Mouse (Mus musculus) limb, embryonic 13.5 days (tissue): Measurements from ENCODE around the gene Cfap157. TPM values are rescaled to one million over a fixed set of nuclear protein-coding genes. Genes with fewer than 3 reads are reported as not detected.
A peak's percentile ranks its signal among the peaks of the same experiment; 100 is the strongest.

Experiments
- ATAC-seq: fragments of 200-750 bp; cut with Nextera tagmentation; 2 replicates; pipeline ENCODE4 v1.8.0; 2017; ENCODE audit warnings: low read depth, moderate number of reproducible peaks, moderate TSS enrichment; ENCODE audit not compliant: low FRiP score
- H3K27ac ChIP-seq: fragments of 300-500 bp; sonication (generic); 2 replicates; pipeline ENCODE4 v1.5.1; 2015; ENCODE audit warnings: inconsistent platforms, mild to moderate bottlenecking, moderate library complexity
- H3K27me3 ChIP-seq: fragments of 300-500 bp; sonication (generic); 2 replicates; pipeline ENCODE4 v1.6.1; 2015; ENCODE audit warnings: mild to moderate bottlenecking, inconsistent platforms
- H3K36me3 ChIP-seq: fragments of 300-500 bp; sonication (generic); 2 replicates; pipeline ENCODE4 v1.6.1; 2015; ENCODE audit warnings: inconsistent platforms, mild to moderate bottlenecking, moderate library complexity
- H3K4me1 ChIP-seq: fragments of 300-500 bp; sonication (generic); 2 replicates; pipeline ENCODE4 v1.6.1; 2015; ENCODE audit warnings: inconsistent platforms
- H3K4me2 ChIP-seq: fragments of 300-500 bp; sonication (generic); replicated peaks from 2 replicates; pipeline ENCODE4 v1.6.1; 2015; ENCODE audit warnings: inconsistent platforms, mild to moderate bottlenecking, moderate library complexity
- H3K4me3 ChIP-seq: fragments of 300-500 bp; sonication (generic); 2 replicates; pipeline ENCODE4 v1.5.1; 2015; ENCODE audit warnings: moderate library complexity, mild to moderate bottlenecking, inconsistent platforms
- H3K9ac ChIP-seq: fragments of 300-500 bp; sonication (generic); 2 replicates; pipeline ENCODE4 v1.6.1; 2015; ENCODE audit warnings: mild to moderate bottlenecking, inconsistent platforms
- H3K9me3 ChIP-seq: fragments of 300-500 bp; sonication (generic); 2 replicates; pipeline ENCODE4 v1.6.1; 2016; ENCODE audit warnings: inconsistent platforms
- WGBS: fragments of 180-500 bp; shearing (Covaris S2); methylation state at CpG from one replicate; pipeline ENCODE4 v1.1.7; 2015; 5-methylcytosine and 5-hydroxymethylcytosine counted together
- polyA plus RNA-seq: library from polyadenylated mRNA; unstranded; fragments of >200 nt; fragmentation: Nextera tagmentation; extraction: Ambion mirVana; gene quantifications from 2 replicates; pipeline ENCODE4 v1.2.1, GENCODE M21; 2015

Gene Cfap157
- polyA plus RNA-seq, 1 experiment from 2014 or later = 1.3 TPM

DNA sequence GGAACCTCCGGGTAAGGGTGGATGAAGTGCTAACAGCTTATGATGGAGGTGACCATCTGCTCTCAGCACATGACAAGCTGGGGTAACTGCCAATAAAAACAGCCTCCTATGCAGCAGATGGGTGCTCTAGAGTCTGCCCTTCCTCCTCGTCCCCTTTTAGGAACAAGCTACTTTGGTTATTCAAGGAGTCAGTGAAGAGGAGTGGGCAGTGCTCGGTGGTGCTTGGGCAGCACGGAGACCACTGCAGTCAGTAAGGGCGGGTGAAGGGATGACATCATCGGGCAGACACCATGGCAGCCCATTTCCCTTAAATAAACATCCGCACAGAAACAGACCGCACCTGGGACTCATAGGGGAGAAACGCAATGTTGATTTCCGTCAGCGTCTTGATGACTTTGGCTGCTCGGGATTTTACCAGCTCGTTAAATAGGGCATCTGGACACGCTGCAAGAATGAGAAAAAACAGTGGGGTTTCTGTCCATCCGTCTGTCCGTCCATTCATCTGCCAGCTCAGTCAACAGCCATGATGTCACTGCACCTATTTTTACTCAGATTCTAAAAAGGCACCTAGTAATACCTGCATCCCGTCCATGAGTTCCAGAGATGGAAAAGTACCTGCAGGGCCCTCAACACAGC lies 32.8 kb upstream of the Cfap157 start:
- Histone ChIP-seq H3K27ac (peak overlapping the region; percentile 53; the same call in 1 of the 2 replicates), H3K4me1 (peaks cover 20% of the 10 kb centered on the region), H3K36me3 (peaks cover 30% of the 10 kb centered on the region), H3K4me2 (peak overlapping the region; percentile 25), H3K9me3 (no peaks in the 10 kb centered on the region), H3K9ac (no peak overlapping the region), H3K4me3 (no peak overlapping the region), H3K27me3 (no peaks in the 10 kb centered on the region)
- peak; percentile 73 for ATAC-seq
- 20% methylated on average over 17 of the region's 17 CpGs for WGBS

DNA sequence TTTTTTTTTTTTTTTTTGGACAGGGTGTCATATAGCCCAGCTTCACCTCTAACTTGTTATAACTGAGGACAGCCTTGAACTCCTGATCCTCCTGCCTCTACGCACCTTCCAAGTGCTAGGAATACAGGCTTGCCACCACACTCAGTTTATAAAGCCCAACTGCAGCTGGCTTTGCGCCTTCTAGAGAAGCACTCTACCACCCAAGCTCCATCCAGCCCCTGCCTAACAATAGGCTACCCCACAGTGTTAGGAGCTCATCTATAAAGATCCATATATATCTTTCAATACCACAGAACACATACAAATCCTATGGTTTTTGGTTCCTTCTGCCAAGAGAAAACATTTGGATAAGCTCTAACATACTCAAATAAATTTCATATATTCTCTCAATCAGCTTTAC lies 32.3 kb upstream of the Cfap157 start:
- Histone ChIP-seq H3K27ac (no peak overlapping the region), H3K9ac (no peak overlapping the region), H3K9me3 (no peaks in the 10 kb centered on the region), H3K27me3 (no peaks in the 10 kb centered on the region), H3K4me3 (no peak overlapping the region), H3K4me2 (peak overlapping the region; percentile 25; the same call in 1 of the 2 replicates), H3K36me3 (peaks cover 36% of the 10 kb centered on the region), H3K4me1 (peaks cover 20% of the 10 kb centered on the region)
- WGBS = 90% methylated on average over 2 of the region's 2 CpGs
- ATAC-seq = no peak

DNA sequence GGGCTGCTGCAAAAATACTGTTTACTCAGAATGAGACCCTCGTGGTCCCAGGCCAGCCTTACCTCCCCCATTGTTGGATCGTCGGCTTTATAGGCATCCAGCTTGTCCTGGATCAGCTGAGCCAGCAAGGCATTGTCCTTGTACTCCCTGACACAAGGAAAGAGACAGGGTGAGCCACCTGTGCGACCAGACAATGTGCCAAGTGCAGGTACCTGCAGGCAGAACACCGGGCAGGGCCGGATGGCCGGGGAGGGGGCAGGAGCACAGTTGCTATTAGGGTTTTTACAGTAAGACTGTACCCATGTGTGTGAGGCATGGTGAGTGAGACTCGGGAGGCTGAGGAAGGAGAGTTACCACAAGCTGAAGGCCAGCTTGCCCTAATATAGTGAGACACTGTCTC lies 27.7 kb upstream of the Cfap157 start:
- peaks cover 5% of the 10 kb centered on the region for H3K4me1 ChIP-seq
- no peak overlapping the region for H3K4me2 ChIP-seq
- H3K9ac ChIP-seq = no peak overlapping the region
- 83% methylated on average over 8 of the region's 8 CpGs for WGBS
- H3K4me3 ChIP-seq = no peak overlapping the region
- no peak overlapping the region for H3K27ac ChIP-seq
- ATAC-seq = no peak
- no peaks in the 10 kb centered on the region for H3K9me3 ChIP-seq
- no peaks in the 10 kb centered on the region for H3K27me3 ChIP-seq
- peaks cover 59% of the 10 kb centered on the region for H3K36me3 ChIP-seq

DNA sequence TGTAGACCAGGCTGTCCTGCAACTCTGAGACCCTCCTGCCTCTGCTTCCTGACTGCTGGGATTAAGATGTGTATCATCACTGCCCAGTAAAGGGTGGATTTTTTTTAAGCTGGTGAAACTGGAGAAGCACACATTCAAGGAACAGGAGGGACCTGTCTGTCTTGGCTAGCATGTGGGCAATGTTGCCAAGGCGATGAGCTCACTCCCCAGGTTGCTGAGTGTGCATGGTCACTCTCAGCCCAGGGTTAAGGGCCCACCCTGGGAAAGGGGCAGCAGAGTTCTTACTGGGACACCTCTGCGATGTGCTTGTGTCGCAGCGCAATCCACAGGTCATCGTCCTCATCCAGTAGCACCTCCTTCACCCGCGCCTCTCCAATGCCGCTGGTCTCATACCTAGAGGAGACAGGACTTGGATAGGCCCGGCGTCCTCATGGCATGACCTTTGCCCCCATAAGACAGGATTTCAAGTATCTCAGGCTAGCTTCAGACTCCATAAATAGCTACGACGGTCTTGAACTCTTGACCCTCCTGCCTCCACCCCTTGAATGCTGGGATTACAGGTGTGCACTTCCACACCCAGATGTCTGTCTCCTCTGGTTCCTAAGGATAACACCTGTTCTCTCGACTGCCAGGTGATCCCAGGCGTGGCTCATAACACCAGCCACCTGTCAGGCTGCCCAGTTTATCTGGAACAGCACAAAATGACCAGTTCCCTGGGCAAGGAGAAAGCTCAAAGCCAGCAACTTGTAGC lies 24.8 kb upstream of the Cfap157 start:
- no peak overlapping the region for H3K4me2 ChIP-seq
- H3K27me3 ChIP-seq = no peaks in the 10 kb centered on the region
- H3K4me1 ChIP-seq = no peaks in the 10 kb centered on the region; the same call in none of the 2 replicates
- H3K9ac ChIP-seq = no peak overlapping the region
- no peak overlapping the region for H3K4me3 ChIP-seq
- no peak overlapping the region for H3K27ac ChIP-seq
- no peaks in the 10 kb centered on the region for H3K9me3 ChIP-seq
- 85% methylated on average over 14 of the region's 14 CpGs for WGBS
- H3K36me3 ChIP-seq = peaks cover 66% of the 10 kb centered on the region
- no peak for ATAC-seq

DNA sequence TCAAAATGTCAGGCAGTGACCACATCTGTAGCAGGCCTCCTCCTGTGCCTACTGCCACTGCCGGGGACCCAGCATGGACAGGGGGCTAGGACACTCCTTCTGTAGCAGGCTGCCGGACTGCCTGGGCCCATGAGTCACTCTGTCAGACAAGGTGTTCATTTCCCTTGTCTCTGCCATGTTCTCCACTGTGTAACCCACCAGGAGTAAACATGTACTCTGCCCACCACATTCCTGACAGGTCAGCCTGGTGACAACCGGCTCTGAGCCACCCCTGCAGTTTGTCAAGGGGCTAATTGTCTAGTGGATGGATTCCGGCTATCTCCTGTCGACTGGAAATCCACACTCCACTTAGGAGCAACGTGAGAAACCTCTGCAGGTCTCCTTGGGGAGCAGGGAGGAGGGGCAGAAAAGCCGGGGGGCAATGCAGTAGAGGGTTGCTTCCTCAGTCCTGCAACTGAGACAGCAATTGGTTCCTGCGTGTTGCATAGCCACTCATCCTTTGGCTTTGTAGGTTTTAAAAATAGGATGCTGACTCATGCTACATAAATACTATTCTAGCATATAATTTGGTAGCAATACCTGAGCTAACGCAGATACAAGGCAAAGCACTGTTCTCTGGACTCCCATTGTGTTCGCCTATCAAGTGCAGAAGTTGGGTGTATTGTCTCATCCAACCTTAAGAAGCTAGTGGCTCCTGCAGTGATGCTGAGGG lies 14.2 kb upstream of the Cfap157 start:
- Histone ChIP-seq H3K4me3 (no peak overlapping the region), H3K27me3 (no peaks in the 10 kb centered on the region), H3K4me1 (no peaks in the 10 kb centered on the region), H3K36me3 (peaks cover 91% of the 10 kb centered on the region), H3K9me3 (no peaks in the 10 kb centered on the region), H3K9ac (no peak overlapping the region), H3K4me2 (no peak overlapping the region), H3K27ac (no peak overlapping the region)
- WGBS = 61% methylated on average over 10 of the region's 10 CpGs
- ATAC-seq = no peak

DNA sequence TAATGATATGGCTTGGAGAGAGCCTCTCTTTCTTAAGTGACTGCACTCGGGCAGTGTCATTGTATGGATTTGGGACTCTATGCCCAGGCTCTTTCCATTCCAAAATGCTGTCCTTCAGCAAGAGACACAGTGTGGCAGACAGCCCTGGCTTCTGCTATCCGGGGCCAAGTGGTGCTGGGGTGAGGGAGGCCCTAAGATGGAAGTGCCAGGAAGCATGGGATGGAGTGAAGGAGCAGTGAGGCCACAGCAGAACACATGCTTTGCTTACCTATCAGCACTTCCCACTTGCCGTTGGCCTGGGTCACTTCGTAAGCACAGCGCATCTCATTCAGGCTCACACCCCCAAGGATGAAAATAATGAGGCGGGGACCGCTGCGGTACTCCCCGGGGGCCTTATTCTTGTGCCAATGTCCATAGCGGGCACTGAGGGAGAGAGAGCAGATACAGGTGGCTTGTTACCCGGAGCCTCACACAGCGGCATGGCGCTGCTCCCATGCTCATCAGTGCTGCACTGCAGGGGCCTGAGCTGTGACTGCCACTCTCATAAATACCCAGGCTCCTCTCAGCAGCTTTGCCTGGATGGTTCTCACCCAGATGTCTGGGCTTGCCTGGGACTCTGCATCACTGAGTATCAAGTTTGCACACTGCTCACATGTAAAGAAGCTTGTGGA lies 11.7 kb upstream of the Cfap157 start:
- Histone ChIP-seq H3K9me3 (no peaks in the 10 kb centered on the region), H3K4me3 (no peak overlapping the region), H3K27ac (no peak overlapping the region), H3K4me2 (no peak overlapping the region), H3K9ac (no peak overlapping the region), H3K36me3 (peaks cover 81% of the 10 kb centered on the region), H3K4me1 (no peaks in the 10 kb centered on the region), H3K27me3 (no peaks in the 10 kb centered on the region)
- no peak for ATAC-seq
- 84% methylated on average over 13 of the region's 13 CpGs for WGBS

DNA sequence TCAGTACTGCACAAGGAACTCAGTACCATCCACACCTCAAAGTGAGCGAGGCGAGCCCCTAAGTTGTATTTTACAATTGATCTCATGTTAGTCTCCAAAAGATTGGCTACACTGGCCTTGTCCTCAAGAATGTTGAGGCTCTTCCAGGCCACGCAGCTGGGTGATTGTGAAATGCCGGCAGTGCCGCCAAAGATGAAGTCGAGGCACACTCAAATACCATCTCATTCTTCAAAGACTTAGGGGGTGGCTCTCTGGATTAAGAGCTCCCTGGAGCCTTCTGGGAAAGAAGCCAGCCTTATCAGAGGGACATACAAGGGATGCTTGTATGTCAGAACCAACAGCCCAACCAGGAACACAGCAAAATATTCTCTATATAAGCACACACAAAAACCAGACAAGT lies 7.1 kb upstream of the Cfap157 start:
- 85% methylated on average over 6 of the region's 6 CpGs for WGBS
- H3K4me3 ChIP-seq = no peak overlapping the region
- no peak overlapping the region for H3K9ac ChIP-seq
- ATAC-seq = no peak
- no peaks in the 10 kb centered on the region for H3K9me3 ChIP-seq
- no peak overlapping the region for H3K4me2 ChIP-seq
- no peaks in the 10 kb centered on the region for H3K27me3 ChIP-seq
- H3K27ac ChIP-seq = no peak overlapping the region
- peaks cover 42% of the 10 kb centered on the region for H3K36me3 ChIP-seq
- H3K4me1 ChIP-seq = no peaks in the 10 kb centered on the region

DNA sequence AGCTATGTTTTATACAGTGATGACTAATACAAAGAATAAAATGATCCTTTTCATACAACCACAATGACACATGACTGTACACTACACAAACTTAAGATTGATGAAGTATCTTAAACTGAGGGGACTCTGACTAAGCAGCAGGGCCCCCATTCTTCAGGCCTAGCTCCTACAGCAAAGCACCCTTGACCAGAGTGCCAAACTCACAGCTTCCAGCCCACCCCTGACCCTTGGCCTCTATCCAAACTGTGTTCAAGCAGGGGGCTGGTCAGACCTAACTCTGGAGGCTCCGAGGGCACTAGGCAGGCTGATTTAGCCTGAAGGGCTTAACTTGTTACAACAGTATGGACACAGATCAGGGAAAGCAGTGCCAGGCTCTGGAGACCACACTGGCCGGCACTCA lies 4.4 kb upstream of the Cfap157 start:
- H3K4me2 ChIP-seq = no peak overlapping the region
- peaks cover 7% of the 10 kb centered on the region; the same call in 1 of the 2 replicates for H3K4me1 ChIP-seq
- no peak for ATAC-seq
- no peak overlapping the region for H3K9ac ChIP-seq
- H3K27me3 ChIP-seq = no peaks in the 10 kb centered on the region
- H3K9me3 ChIP-seq = no peaks in the 10 kb centered on the region
- H3K4me3 ChIP-seq = no peak overlapping the region
- H3K27ac ChIP-seq = no peak overlapping the region
- 42% methylated on average over 2 of the region's 2 CpGs for WGBS
- peaks cover 15% of the 10 kb centered on the region; the same call in 1 of the 2 replicates for H3K36me3 ChIP-seq

DNA sequence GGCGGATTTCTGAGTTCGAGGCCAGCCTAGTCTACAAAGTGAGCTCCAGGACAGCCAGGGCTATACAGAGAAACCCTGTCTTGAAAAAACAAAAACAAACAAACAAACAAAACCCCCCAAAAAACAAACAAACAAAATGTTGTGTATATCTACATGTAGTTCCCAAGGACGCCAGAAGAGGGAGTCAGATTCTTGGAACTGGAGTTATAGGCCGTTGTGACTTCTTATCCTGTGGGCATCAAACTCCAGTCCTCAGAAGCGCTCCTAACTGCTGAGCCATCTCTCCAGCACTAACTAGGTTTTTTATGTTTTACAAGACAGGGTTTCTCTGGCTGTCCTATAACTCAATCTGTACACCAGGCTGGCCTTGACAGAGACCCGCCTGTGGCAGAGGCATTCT lies 2.9 kb upstream of the Cfap157 start:
- no peak overlapping the region for H3K9ac ChIP-seq
- 57% methylated on average over 6 of the region's 6 CpGs for WGBS
- no peak for ATAC-seq

DNA sequence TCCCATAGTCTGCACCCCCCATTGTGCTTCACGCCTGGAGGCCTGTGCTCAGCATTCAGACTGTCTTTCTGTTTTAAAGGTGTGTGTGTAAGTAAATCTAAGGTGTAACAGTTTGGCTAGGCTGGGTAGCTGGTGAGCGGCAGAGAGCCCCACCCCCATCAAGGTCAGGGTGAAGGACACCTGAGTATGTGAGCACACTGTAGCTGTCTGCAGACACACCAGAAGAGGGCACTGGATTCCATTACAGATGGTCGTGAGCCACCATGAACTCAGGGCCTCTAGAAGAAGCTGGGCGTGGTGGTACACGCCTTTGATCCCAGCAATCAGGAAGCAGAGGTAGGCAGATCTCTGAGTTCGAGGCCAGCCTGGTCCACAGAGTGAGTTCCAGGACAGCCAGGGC lies 2.5 kb downstream of the Cfap157 start:
- ATAC-seq = no peak
- peaks cover 7% of the 10 kb centered on the region; the same call in 1 of the 2 replicates for H3K4me1 ChIP-seq
- WGBS = 78% methylated on average over 6 of the region's 6 CpGs
- peaks cover 2% of the 10 kb centered on the region; the same call in 1 of the 2 replicates for H3K27me3 ChIP-seq
- H3K9ac ChIP-seq = no peak overlapping the region
- no peaks in the 10 kb centered on the region for H3K36me3 ChIP-seq
- no peak overlapping the region for H3K27ac ChIP-seq
- no peak overlapping the region for H3K4me2 ChIP-seq
- H3K9me3 ChIP-seq = no peaks in the 10 kb centered on the region
- H3K4me3 ChIP-seq = no peak overlapping the region

More for the DNA sequence above, 2.9 kb upstream of the Cfap157 start:
- Histone ChIP-seq H3K36me3 (peaks cover 12% of the 10 kb centered on the region; the same call in 1 of the 2 replicates), H3K27me3 (no peaks in the 10 kb centered on the region), H3K27ac (no peak overlapping the region), H3K4me1 (peaks cover 7% of the 10 kb centered on the region; the same call in 1 of the 2 replicates), H3K9me3 (no peaks in the 10 kb centered on the region), H3K4me2 (no peak overlapping the region), H3K4me3 (no peak overlapping the region)

DNA sequence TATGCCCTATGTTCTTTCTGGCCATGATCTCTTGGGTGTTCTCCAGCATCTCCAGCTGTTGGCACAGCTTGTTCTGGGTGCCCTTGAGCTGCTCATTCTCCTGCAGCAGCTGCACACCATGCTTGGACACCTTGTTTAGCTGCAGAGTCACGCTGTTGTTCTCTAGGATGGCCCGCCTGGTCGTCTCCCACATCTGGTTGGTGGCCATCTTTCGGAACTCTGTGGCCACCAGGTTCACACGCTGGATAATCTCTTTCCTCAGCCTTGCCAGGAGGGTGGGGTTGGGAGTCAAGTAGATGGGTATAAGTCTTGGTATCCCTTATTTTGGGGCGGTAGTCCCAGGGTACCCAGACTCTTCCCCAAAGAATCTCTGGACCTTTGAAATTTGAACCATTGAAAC lies 4.5 kb downstream of the Cfap157 start:
- peaks cover 19% of the 10 kb centered on the region for H3K4me1 ChIP-seq
- no peak for ATAC-seq
- no peak overlapping the region for H3K4me3 ChIP-seq
- H3K27me3 ChIP-seq = peaks cover 7% of the 10 kb centered on the region
- H3K4me2 ChIP-seq = no peak overlapping the region
- H3K27ac ChIP-seq = no peak overlapping the region
- H3K9ac ChIP-seq = no peak overlapping the region
- 86% methylated on average over 6 of the region's 6 CpGs for WGBS
- H3K36me3 ChIP-seq = no peaks in the 10 kb centered on the region
- no peaks in the 10 kb centered on the region for H3K9me3 ChIP-seq

DNA sequence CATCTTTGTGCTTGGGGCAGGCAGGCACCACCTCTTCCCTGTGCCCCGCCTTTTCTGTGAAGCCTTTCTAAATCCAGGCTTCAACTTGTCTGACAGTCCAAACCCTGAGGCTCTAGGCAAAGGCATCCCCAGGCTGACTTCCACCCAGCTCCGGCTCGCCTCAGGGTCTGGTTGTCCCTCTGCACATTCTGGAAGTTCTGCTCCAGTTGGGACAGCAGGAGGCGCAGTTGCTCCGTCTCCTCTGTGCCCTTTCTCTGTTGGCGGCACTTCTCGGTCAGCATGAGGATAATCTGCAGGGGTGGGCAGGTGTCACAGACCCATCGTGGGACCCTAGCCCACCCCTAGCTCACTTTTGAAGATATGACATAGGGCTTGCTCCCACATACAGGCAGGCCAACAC lies 5.1 kb downstream of the Cfap157 start:
- H3K9ac ChIP-seq = 0 out of 2 replicates have a peak overlapping the region, but pooled peaks have one; percentile 25
- no peaks in the 10 kb centered on the region for H3K36me3 ChIP-seq
- H3K27me3 ChIP-seq = peaks cover 7% of the 10 kb centered on the region
- H3K9me3 ChIP-seq = no peaks in the 10 kb centered on the region
- peaks cover 16% of the 10 kb centered on the region for H3K4me1 ChIP-seq
- 17% methylated on average over 8 of the region's 8 CpGs for WGBS
- H3K4me2 ChIP-seq = no peak overlapping the region
- ATAC-seq = no peak
- H3K27ac ChIP-seq = no peak overlapping the region
- H3K4me3 ChIP-seq = no peak overlapping the region
